Mouse (Mus musculus): ENCODE measurements around the gene Nudt14. TPM values are rescaled to one million over a fixed set of nuclear protein-coding genes. Genes with fewer than 3 reads are reported as not detected.

The Nudt14 gene
- polyA plus RNA-seq, 1 experiment from 2014 or later: 83.8 TPM

DNA sequence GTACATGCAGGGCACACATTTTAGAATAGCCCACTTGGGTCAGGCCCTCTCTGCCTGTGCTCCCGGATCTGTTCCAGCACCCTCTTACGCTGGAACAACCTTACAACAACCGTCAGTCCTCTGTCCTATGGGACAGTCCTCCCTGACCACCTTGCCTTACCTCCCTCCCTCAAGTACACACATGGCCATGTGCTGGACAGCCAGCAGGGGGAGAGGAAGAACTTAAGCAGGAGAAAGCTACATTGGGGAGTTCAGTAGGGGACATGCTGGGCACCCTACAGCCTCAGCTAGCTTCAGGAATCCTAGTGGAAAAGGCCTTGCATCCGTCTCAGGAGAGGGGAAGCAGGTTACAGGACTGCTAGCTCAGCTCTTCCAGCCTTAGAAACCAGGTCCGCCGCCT, 16.0 kb downstream of the Nudt14 start:
- Histone ChIP-seq H3K9ac (0 out of 2 replicates have a peak overlapping the region, but pooled peaks have one; percentile 19), H3K4me2 (replicated peaks) (0 out of 2 replicates have a peak overlapping the region, but pooled peaks have one; percentile 1), H3K4me1 (peaks cover 42% of the 10 kb centered on the region), H3K9me3 (no peaks in the 10 kb centered on the region), H3K27me3 (peaks cover 67% of the 10 kb centered on the region), H3K27ac (no peak overlapping the region), H3K36me3 (no peaks in the 10 kb centered on the region), H3K4me3 (no peak overlapping the region)
- ATAC-seq (ENCODE audit: low FRiP score, low read depth): no peak
- WGBS: 87% methylated on average over 6 of the region's 6 CpGs

- WGBS: 13% methylated on average over 3 of the region's 3 CpGs
- Histone ChIP-seq H3K9ac (no peak overlapping the region), H3K27me3 (peaks cover 32% of the 10 kb centered on the region), H3K4me1 (peaks cover 24% of the 10 kb centered on the region), H3K9me3 (no peaks in the 10 kb centered on the region), H3K36me3 (no peaks in the 10 kb centered on the region), H3K4me3 (no peak overlapping the region), H3K4me2 (replicated peaks) (no peak overlapping the region), H3K27ac (no peak overlapping the region)
- no peak for ATAC-seq (ENCODE audit: low FRiP score, low read depth)
Observed at GRCm38 (mm10) chr12:112922541-112922940, 19.4 kb downstream of the Nudt14 start.

DNA sequence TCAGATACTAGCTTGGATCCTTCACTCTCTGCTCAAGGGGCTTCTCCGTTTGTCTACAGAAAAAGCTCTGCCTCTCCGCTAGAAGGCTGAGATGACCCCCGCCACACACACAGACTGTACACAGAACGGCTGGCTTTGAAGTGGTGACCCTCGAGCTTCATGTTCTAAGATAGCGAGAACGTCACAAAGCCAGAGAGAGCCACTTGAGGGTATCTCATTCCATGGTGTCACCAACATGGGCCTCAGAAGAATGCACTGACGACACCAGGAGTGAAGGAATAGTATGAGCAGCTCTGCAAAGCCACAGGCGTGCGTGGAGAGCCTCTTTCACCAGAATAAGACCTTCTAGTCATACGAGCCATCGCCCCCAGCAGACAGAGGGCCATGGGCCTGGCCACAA, 20.4 kb downstream of the Nudt14 start:
- Histone ChIP-seq H3K36me3 (no peaks in the 10 kb centered on the region), H3K27ac (no peak overlapping the region), H3K4me1 (peaks cover 13% of the 10 kb centered on the region), H3K27me3 (peaks cover 22% of the 10 kb centered on the region), H3K4me2 (replicated peaks) (no peak overlapping the region), H3K9ac (no peak overlapping the region), H3K4me3 (no peak overlapping the region), H3K9me3 (no peaks in the 10 kb centered on the region)
- 79% methylated on average over 12 of the region's 12 CpGs for WGBS
- ATAC-seq (ENCODE audit: low FRiP score, low read depth): no peak

- WGBS: 40% methylated on average over 8 of the region's 8 CpGs
- no peaks in the 10 kb centered on the region for H3K27me3 ChIP-seq
- H3K9ac ChIP-seq: no peak overlapping the region
- no peak overlapping the region for H3K4me3 ChIP-seq
- no peak overlapping the region for H3K4me2 ChIP-seq (replicated peaks)
- peaks cover 12% of the 10 kb centered on the region; the same call in 1 of the 2 replicates for H3K4me1 ChIP-seq
- H3K36me3 ChIP-seq: 0 out of 2 replicates have a peak, but pooled peaks cover 3% of the 10 kb centered on the region
- ATAC-seq (ENCODE audit: low FRiP score, low read depth): no peak
- no peaks in the 10 kb centered on the region for H3K9me3 ChIP-seq
- H3K27ac ChIP-seq: no peak overlapping the region
Observed at GRCm38 (mm10) chr12:112917906-112918305, 24.0 kb downstream of the Nudt14 start.

DNA sequence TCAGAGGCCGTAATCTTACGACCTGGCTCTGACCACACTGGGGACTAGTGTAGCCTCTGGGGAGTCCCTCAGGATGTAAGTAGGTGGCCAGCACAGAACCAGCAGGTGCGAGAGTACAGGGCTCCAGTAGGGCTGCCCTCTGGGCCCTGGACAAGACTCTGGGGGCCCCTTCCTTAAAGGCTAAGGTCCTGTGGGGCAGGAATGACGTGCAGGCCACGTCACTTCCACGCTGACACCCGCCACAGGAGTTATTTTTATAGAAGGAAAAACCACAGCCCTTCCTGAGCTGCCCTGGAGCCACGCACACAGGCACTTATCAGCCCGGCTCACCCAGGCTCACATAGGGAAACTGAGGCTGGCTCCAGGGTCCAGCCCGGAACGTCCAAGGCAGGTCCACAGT, 24.4 kb downstream of the Nudt14 start:
- Histone ChIP-seq H3K9ac (no peak overlapping the region), H3K4me3 (no peak overlapping the region), H3K4me2 (replicated peaks) (no peak overlapping the region), H3K4me1 (peaks cover 11% of the 10 kb centered on the region; the same call in 1 of the 2 replicates), H3K9me3 (no peaks in the 10 kb centered on the region), H3K27ac (no peak overlapping the region), H3K36me3 (0 out of 2 replicates have a peak, but pooled peaks cover 3% of the 10 kb centered on the region), H3K27me3 (no peaks in the 10 kb centered on the region)
- 72% methylated on average over 11 of the region's 11 CpGs for whole genome bisulfite sequencing
- no peak for ATAC-seq (ENCODE audit: low FRiP score, low read depth)

- Histone ChIP-seq H3K4me1 (peaks cover 5% of the 10 kb centered on the region; the same call in 1 of the 2 replicates), H3K4me3 (no peak overlapping the region), H3K9ac (no peak overlapping the region), H3K27ac (no peak overlapping the region), H3K27me3 (no peaks in the 10 kb centered on the region), H3K36me3 (0 out of 2 replicates have a peak, but pooled peaks cover 3% of the 10 kb centered on the region), H3K4me2 (replicated peaks) (no peak overlapping the region), H3K9me3 (no peaks in the 10 kb centered on the region)
- ATAC-seq (ENCODE audit: low FRiP score, low read depth): 0 out of 2 replicates have a peak, but pooled peaks have one; percentile 6
- WGBS: 83% methylated on average over 16 of the region's 16 CpGs
Observed at GRCm38 (mm10) chr12:112916698-112917400, 25.1 kb downstream of the Nudt14 start.

GRCm38 (mm10) chr12:112915587-112915986, 26.3 kb downstream of the Nudt14 start:
- peaks cover 10% of the 10 kb centered on the region; the same call in 1 of the 2 replicates for H3K36me3 ChIP-seq
- no peak overlapping the region for H3K4me3 ChIP-seq
- no peak overlapping the region for H3K4me2 ChIP-seq (replicated peaks)
- ATAC-seq (ENCODE audit: low FRiP score, low read depth): no peak
- H3K27me3 ChIP-seq: no peaks in the 10 kb centered on the region
- no peak overlapping the region for H3K9ac ChIP-seq
- peaks cover 5% of the 10 kb centered on the region; the same call in 1 of the 2 replicates for H3K4me1 ChIP-seq
- H3K27ac ChIP-seq: no peak overlapping the region
- 77% methylated on average over 13 of the region's 13 CpGs for WGBS
- H3K9me3 ChIP-seq: no peaks in the 10 kb centered on the region

GRCm38 (mm10) chr12:112914527-112914926, 27.4 kb downstream of the Nudt14 start:
- Histone ChIP-seq H3K9ac (no peak overlapping the region), H3K9me3 (no peaks in the 10 kb centered on the region), H3K4me2 (replicated peaks) (no peak overlapping the region), H3K36me3 (peaks cover 13% of the 10 kb centered on the region; the same call in 1 of the 2 replicates), H3K27ac (no peak overlapping the region), H3K4me1 (peaks cover 5% of the 10 kb centered on the region; the same call in 1 of the 2 replicates), H3K27me3 (no peaks in the 10 kb centered on the region), H3K4me3 (no peak overlapping the region)
- 66% methylated on average over 11 of the region's 11 CpGs for WGBS
- ATAC-seq (ENCODE audit: low FRiP score, low read depth): no peak

GRCm38 (mm10) chr12:112912951-112913745, 28.8 kb downstream of the Nudt14 start:
- Histone ChIP-seq H3K36me3 (peaks cover 17% of the 10 kb centered on the region; the same call in 1 of the 2 replicates), H3K27ac (no peak overlapping the region), H3K4me1 (peaks cover 3% of the 10 kb centered on the region; the same call in 1 of the 2 replicates), H3K27me3 (no peaks in the 10 kb centered on the region), H3K4me3 (no peak overlapping the region), H3K9me3 (no peaks in the 10 kb centered on the region), H3K9ac (no peak overlapping the region), H3K4me2 (replicated peaks) (no peak overlapping the region)
- no peak for ATAC-seq (ENCODE audit: low FRiP score, low read depth)
- 86% methylated on average over 28 of the region's 28 CpGs for WGBS

GRCm38 (mm10) chr12:112911701-112912100, 30.2 kb downstream of the Nudt14 start:
- Histone ChIP-seq H3K27me3 (no peaks in the 10 kb centered on the region), H3K4me1 (0 out of 2 replicates have a peak, but pooled peaks cover 4% of the 10 kb centered on the region), H3K36me3 (peaks cover 17% of the 10 kb centered on the region; the same call in 1 of the 2 replicates), H3K9me3 (no peaks in the 10 kb centered on the region), H3K4me3 (no peak overlapping the region), H3K9ac (no peak overlapping the region), H3K27ac (no peak overlapping the region), H3K4me2 (replicated peaks) (no peak overlapping the region)
- no peak for ATAC-seq (ENCODE audit: low FRiP score, low read depth)
- WGBS: 90% methylated on average over 17 of the region's 17 CpGs

DNA sequence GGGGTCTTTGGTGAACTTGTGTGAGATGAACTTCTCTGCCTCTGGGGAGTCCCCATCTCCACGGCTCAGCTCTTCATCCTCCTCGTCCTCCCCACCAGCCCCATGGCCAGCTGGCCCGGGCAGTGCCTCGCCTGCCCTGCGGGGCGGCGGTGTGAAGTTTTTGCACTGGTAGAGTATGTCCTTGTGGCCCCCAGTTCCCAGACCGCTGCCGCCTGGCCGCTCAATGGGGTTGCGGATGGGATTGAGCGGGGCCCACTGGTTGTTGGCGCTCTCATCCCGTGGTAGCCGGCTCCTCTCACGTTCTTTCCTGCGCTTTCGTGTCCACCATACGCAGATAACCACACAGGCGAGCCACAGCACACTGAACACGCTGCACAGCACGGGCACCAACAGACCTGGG, 32.9 kb downstream of the Nudt14 start:
- H3K36me3 ChIP-seq: peaks cover 16% of the 10 kb centered on the region; the same call in 1 of the 2 replicates
- H3K27ac ChIP-seq: no peak overlapping the region
- ATAC-seq (ENCODE audit: low FRiP score, low read depth): no peak
- H3K9ac ChIP-seq: no peak overlapping the region
- 92% methylated on average over 22 of the region's 22 CpGs for WGBS
- no peaks in the 10 kb centered on the region for H3K9me3 ChIP-seq
- no peaks in the 10 kb centered on the region for H3K27me3 ChIP-seq
- no peak overlapping the region for H3K4me3 ChIP-seq
- H3K4me2 ChIP-seq (replicated peaks): no peak overlapping the region
- H3K4me1 ChIP-seq: 0 out of 2 replicates have a peak, but pooled peaks cover 4% of the 10 kb centered on the region

DNA sequence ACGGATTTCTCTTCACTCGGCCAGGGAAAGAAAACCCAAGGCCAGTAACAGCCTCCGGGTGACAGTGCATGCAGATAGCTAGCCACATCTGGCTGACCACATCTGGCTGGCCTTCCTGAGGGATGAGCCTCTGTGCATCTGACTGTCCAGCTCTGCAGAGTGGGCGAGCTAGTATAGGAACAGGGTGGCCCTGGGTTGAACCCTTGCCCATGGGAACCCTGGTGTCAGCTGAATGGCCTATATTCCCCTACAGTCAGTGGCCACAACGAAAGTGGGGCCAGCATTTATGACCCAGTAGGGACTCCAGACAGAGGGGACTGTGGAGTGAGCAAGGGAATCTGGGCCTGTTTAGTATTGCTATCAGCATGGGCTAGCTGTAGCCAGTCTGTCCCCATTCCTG, 36.9 kb downstream of the Nudt14 start:
- WGBS: 85% methylated on average over 5 of the region's 5 CpGs
- no peak overlapping the region for H3K27ac ChIP-seq
- H3K4me1 ChIP-seq: 0 out of 2 replicates have a peak, but pooled peaks cover 4% of the 10 kb centered on the region
- H3K9ac ChIP-seq: no peak overlapping the region
- no peaks in the 10 kb centered on the region for H3K27me3 ChIP-seq
- H3K4me2 ChIP-seq (replicated peaks): no peak overlapping the region
- ATAC-seq (ENCODE audit: low FRiP score, low read depth): no peak
- H3K36me3 ChIP-seq: peaks cover 4% of the 10 kb centered on the region; the same call in 1 of the 2 replicates
- no peak overlapping the region for H3K4me3 ChIP-seq
- H3K9me3 ChIP-seq: no peaks in the 10 kb centered on the region

Data from limb, embryonic 13.5 days (tissue).